Mouse (Mus musculus): ENCODE results near the gene Ano9. TPM values are rescaled to one million over a fixed set of nuclear protein-coding genes. Genes with fewer than 3 reads are reported as not detected.

The Ano9 gene
- polyA plus RNA-seq, 1 experiment: 4.1 TPM

GRCm38 (mm10) chr7:141062525-141062924, 55.1 kb downstream of the Ano9 start:
- DNase-seq (ENCODE audit: low read depth): no peak

- no peak for DNase-seq (ENCODE audit: low read depth)
These were observed 56.3 kb downstream of the Ano9 start for GRCm38 (mm10) chr7:141061269-141061692.

- no peak for DNase-seq (ENCODE audit: low read depth)
These were observed 57.0 kb downstream of the Ano9 start, which contains the start of gene B4galnt4 for GRCm38 (mm10) chr7:141060426-141061242. TSS of gene B4galnt4 (plus strand) at chr7:141061104.

- no peak for DNase-seq (ENCODE audit: low read depth)
These were observed 57.7 kb downstream of the Ano9 start for GRCm38 (mm10) chr7:141059929-141060328.

GRCm38 (mm10) chr7:141058601-141059341, 58.8 kb downstream of the Ano9 start:
- DNase-seq (ENCODE audit: low read depth): no peak

GRCm38 (mm10) chr7:141057541-141057940, 60.1 kb downstream of the Ano9 start:
- no peak for DNase-seq (ENCODE audit: low read depth)

GRCm38 (mm10) chr7:141056976-141057375, 60.6 kb downstream of the Ano9 start:
- DNase-seq (ENCODE audit: low read depth): no peak

- no peak for DNase-seq (ENCODE audit: low read depth)
These were observed 61.8 kb downstream of the Ano9 start for GRCm38 (mm10) chr7:141055785-141056184.

- DNase-seq (ENCODE audit: low read depth): no peak
These were observed 65.2 kb downstream of the Ano9 start for GRCm38 (mm10) chr7:141052421-141052820.

GRCm38 (mm10) chr7:141052016-141052415, 65.6 kb downstream of the Ano9 start:
- DNase-seq (ENCODE audit: low read depth): no peak

Other genes starting within 250 kb of the Ano9 start
- 68.5 and 81.3 TPM in 2 replicates for gene Psmd13, start 235.8 kb downstream of the Ano9 start, polyA plus RNA-seq (2012; rRNA removed)
- gene Sirt3, start 235.5 kb downstream of the Ano9 start, polyA plus RNA-seq (2012; rRNA removed): 27.4 and 29.3 TPM in 2 replicates
- 12.1 and 40.0 TPM in 2 replicates for gene Cox8b, start 217.4 kb downstream of the Ano9 start, polyA plus RNA-seq (2012; rRNA removed)
- gene Nlrp6, start 196.9 kb downstream of the Ano9 start, polyA plus RNA-seq (2012; rRNA removed): 1.2 and 2.3 TPM in 2 replicates
- 25.9 and 33.1 TPM in 2 replicates for gene Pgghg, start 176.4 kb downstream of the Ano9 start, polyA plus RNA-seq (2012; rRNA removed)
- gene Ifitm5, start 167.5 kb downstream of the Ano9 start, polyA plus RNA-seq (2012; rRNA removed): 0.84 and 1.7 TPM in 2 replicates
- 0.36 and 0.74 TPM in 2 replicates for gene Gm45717, start 161.9 kb downstream of the Ano9 start, polyA plus RNA-seq (2012; rRNA removed)
- gene Ifitm2, start 161.8 kb downstream of the Ano9 start, polyA plus RNA-seq (2012; rRNA removed): 841 and 986 TPM in 2 replicates
- gene Ifitm1, start 150.6 kb downstream of the Ano9 start, polyA plus RNA-seq (2012; rRNA removed): 73.9 and 89.5 TPM in 2 replicates
- 421 and 433 TPM in 2 replicates for gene Ifitm3, start 107.0 kb downstream of the Ano9 start, polyA plus RNA-seq (2012; rRNA removed)
- gene Ifitm6, start 99.9 kb downstream of the Ano9 start, polyA plus RNA-seq (2012; rRNA removed): 10.2 and 16.1 TPM in 2 replicates
- gene Gm17387, start 88.7 kb downstream of the Ano9 start, polyA plus RNA-seq (2012; rRNA removed): not detected in 2 replicates
- gene B4galnt4, start 56.7 kb downstream of the Ano9 start, polyA plus RNA-seq (2012; rRNA removed): 7.7 and 8.9 TPM in 2 replicates
- gene Pkp3, start 39.6 kb downstream of the Ano9 start, polyA plus RNA-seq (2012; rRNA removed): 21.5 and 23.5 TPM in 2 replicates
- 22.0 and 23.1 TPM in 2 replicates for gene Sigirr, start 17.2 kb downstream of the Ano9 start, polyA plus RNA-seq (2012; rRNA removed)
- 42.3 and 42.8 TPM in 2 replicates for gene Ptdss2, start 4.6 kb upstream of the Ano9 start, polyA plus RNA-seq (2012; rRNA removed)
- gene Rnh1, start 55.1 kb upstream of the Ano9 start, polyA plus RNA-seq (2012; rRNA removed): 227 and 260 TPM in 2 replicates
- 78.5 and 89.2 TPM in 2 replicates for gene Hras, start 76.2 kb upstream of the Ano9 start, polyA plus RNA-seq (2012; rRNA removed)
- 12.7 and 12.9 TPM in 2 replicates for gene Lrrc56, start 76.4 kb upstream of the Ano9 start, polyA plus RNA-seq (2012; rRNA removed)
- gene Lmntd2, start 96.3 kb upstream of the Ano9 start, polyA plus RNA-seq (2012; rRNA removed): 13.0 and 13.1 TPM in 2 replicates
- 60.9 and 68.6 TPM in 2 replicates for gene Rassf7, start 98.1 kb upstream of the Ano9 start, polyA plus RNA-seq (2012; rRNA removed)
- 22.7 and 40.8 TPM in 2 replicates for gene Phrf1, start 111.0 kb upstream of the Ano9 start, polyA plus RNA-seq (2012; rRNA removed)
- 53.6 and 59.7 TPM in 2 replicates for gene Irf7, start 148.7 kb upstream of the Ano9 start, polyA plus RNA-seq (2012; rRNA removed)
- 3.1 and 16.2 TPM in 2 replicates for gene Cdhr5, start 159.0 kb upstream of the Ano9 start, polyA plus RNA-seq (2012; rRNA removed)
- gene Sct, start 161.3 kb upstream of the Ano9 start, polyA plus RNA-seq (2012; rRNA removed): 5.1 and 8.1 TPM in 2 replicates
- gene Drd4, start 174.2 kb upstream of the Ano9 start, polyA plus RNA-seq (2012; rRNA removed): 3.9 and 5.1 TPM in 2 replicates
- 18.7 and 18.9 TPM in 2 replicates for gene Deaf1, start 209.9 kb upstream of the Ano9 start, polyA plus RNA-seq (2012; rRNA removed)
- 48.1 and 48.9 TPM in 2 replicates for gene Tmem80, start 209.9 kb upstream of the Ano9 start, polyA plus RNA-seq (2012; rRNA removed)
- 21.5 and 22.3 TPM in 2 replicates for gene Eps8l2, start 221.1 kb upstream of the Ano9 start, polyA plus RNA-seq (2012; rRNA removed)

All from gonadal fat pad, adult 2 months (tissue).